8 mouse cellular contexts compared by ENCODE assay signal in the genomic region with DNA sequence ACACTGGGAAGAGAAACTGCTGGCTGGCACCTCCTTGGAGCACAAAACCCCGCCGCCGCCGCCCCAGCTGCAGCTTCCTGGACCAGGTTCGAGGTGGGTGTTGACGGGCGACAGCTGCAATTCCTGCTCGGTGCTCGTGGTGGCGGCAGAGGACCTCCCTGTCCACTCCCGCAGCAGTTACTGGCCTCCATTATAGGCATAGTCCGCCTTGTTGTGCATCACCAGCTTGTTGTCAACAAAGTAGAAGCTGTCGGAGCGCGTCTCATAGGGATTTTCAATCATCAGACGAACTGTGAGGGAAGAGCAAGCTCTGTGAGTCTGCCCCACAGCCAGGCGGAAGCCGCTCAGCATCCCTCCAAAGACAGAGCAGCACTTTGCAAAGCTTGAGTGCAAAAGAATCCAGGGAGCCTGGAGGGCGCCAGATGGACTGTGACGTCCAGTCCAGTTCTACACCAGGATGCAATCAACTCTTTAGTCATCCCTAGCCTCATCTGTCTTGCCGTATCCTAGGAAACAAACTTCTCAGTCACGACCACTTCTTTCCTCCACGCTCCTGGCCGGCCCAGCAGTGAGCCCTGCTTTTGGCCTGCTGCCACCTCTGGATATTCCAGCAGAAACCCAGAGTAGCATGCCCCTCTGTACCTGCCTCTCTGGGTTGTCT. TPM values are rescaled to one million over a fixed set of nuclear protein-coding genes. Genes with fewer than 3 reads are reported as not detected.
DNase-seq lines count a peak whose midpoint lies in the region; ATAC-seq and TF ChIP-seq lines count a peak whose summit lies in the region.

No protein-coding gene starts in this region.

- no peaks in the 10 kb centered on the region for H3K9me3 ChIP-seq in ES-E14 (ENCODE audit: control insufficient read depth, insufficient read depth, low read depth, low read length)
- H3K9me3 ChIP-seq in forebrain, embryonic 12.5 days: no peaks in the 10 kb centered on the region
- no peaks in the 10 kb centered on the region for H3K9me3 ChIP-seq in liver, postnatal 0 days (ENCODE audit: low read length)
- no peaks in the 10 kb centered on the region for H3K9me3 ChIP-seq in neural tube, embryonic 14.5 days (ENCODE audit: control insufficient read depth, low read length)

- WGBS in forebrain, embryonic 12.5 days: 33% methylated on average over 24 of the region's 24 CpGs
- 35% methylated on average over 24 of the region's 24 CpGs for WGBS in liver, postnatal 0 days (ENCODE audit: insufficient replicate concordance)
- WGBS in neural tube, embryonic 14.5 days: 20% methylated on average over 24 of the region's 24 CpGs

- TF ChIP-seq CTCF in liver, postnatal 0 days (IDR thresholded peaks at IDR 0.05; ENCODE audit: low read depth): peak; percentile 98

- H3K9ac ChIP-seq in ES-E14 (ENCODE audit: insufficient read depth, low read depth, low read length, poor library complexity, severe bottlenecking): no peak overlapping the region
- peak overlapping the region; percentile 1 for H3K9ac ChIP-seq in forebrain, embryonic 12.5 days
- H3K9ac ChIP-seq in liver, postnatal 0 days (replicated peaks): no peak overlapping the region
- no peak overlapping the region for H3K9ac ChIP-seq in neural tube, embryonic 14.5 days (replicated peaks; ENCODE audit: low read depth, low read length)

- H3K4me2 ChIP-seq in forebrain, embryonic 12.5 days: peak overlapping the region; percentile 6; the same call in 1 of the 2 replicates
- no peak overlapping the region for H3K4me2 ChIP-seq in liver, postnatal 0 days (ENCODE audit: low read depth, low read length)
- H3K4me2 ChIP-seq in neural tube, embryonic 14.5 days (ENCODE audit: low read depth, low read length): no peak overlapping the region

- peaks cover 47% of the 10 kb centered on the region for H3K36me3 ChIP-seq in ES-E14 (ENCODE audit: control insufficient read depth, insufficient read depth, low read length, poor library complexity, severe bottlenecking)
- H3K36me3 ChIP-seq in forebrain, embryonic 12.5 days (replicated peaks): peaks cover 72% of the 10 kb centered on the region
- peaks cover 27% of the 10 kb centered on the region for H3K36me3 ChIP-seq in liver, postnatal 0 days (replicated peaks; ENCODE audit: insufficient read depth, low read length)
- H3K36me3 ChIP-seq in neural tube, embryonic 14.5 days (ENCODE audit: control insufficient read depth, insufficient read depth, low read length): peaks cover 39% of the 10 kb centered on the region

- ATAC-seq in forebrain, embryonic 12.5 days (ENCODE audit: low FRiP score): peak; percentile 83
- peak; percentile 81 for ATAC-seq in liver, postnatal 0 days
- ATAC-seq in neural tube, embryonic 14.5 days (ENCODE audit: low read depth): peak; percentile 82

- H3K4me1 ChIP-seq in ES-E14 (ENCODE audit: control insufficient read depth in 2 of 2, insufficient read depth in 2 of 2, low read length in 2 of 2, poor library complexity in 1 of 2): peaks cover 1 to 3% of the 10 kb centered on the region in 2 experiments; a peak in 1 of 4 replicates
- peaks cover 9% of the 10 kb centered on the region; the same call in 1 of the 2 replicates for H3K4me1 ChIP-seq in forebrain, embryonic 12.5 days
- no peaks in the 10 kb centered on the region for H3K4me1 ChIP-seq in liver, postnatal 0 days (ENCODE audit: insufficient read depth)
- peaks cover 3% of the 10 kb centered on the region; the same call in 1 of the 2 replicates for H3K4me1 ChIP-seq in neural tube, embryonic 14.5 days (ENCODE audit: control insufficient read depth, insufficient read depth, low read length)

- intact Hi-C loops in heart, postnatal 10 days (cut with DNase I): loop anchor here (1.0 to 2.0 kb wide), 3 partner anchors 37 to 111 kb away; no protein-coding TSS in a partner anchor

- no peak overlapping the region for H3K4me3 ChIP-seq in ES-E14 (ENCODE audit: insufficient read depth in 1 of 2, low read depth in 1 of 2, low read length in 2 of 2, poor library complexity in 1 of 2, severe bottlenecking in 1 of 2)
- H3K4me3 ChIP-seq in forebrain, embryonic 12.5 days (replicated peaks): no peak overlapping the region
- H3K4me3 ChIP-seq in liver, postnatal 0 days (ENCODE audit: low read depth, low read length): no peak overlapping the region
- no peak overlapping the region for H3K4me3 ChIP-seq in neural tube, embryonic 14.5 days (ENCODE audit: low read depth, low read length)

- no peaks in the 10 kb centered on the region for H3K27me3 ChIP-seq in forebrain, embryonic 12.5 days
- H3K27me3 ChIP-seq in liver, postnatal 0 days (ENCODE audit: insufficient read depth, low read length): no peaks in the 10 kb centered on the region
- H3K27me3 ChIP-seq in neural tube, embryonic 14.5 days (ENCODE audit: control insufficient read depth, insufficient read depth, low read length): no peaks in the 10 kb centered on the region

- in situ Hi-C loops in ES-E14 (cut with MboI; ENCODE audit: low sequenced_read_pairs in 2 of 2, unreplicated experiment in 2 of 2): no loop called here

- TF ChIP-seq EP300 in liver, postnatal 0 days (IDR thresholded peaks at IDR 0.05; ENCODE audit: low read depth): no peak

- H3K27ac ChIP-seq in ES-E14 (ENCODE audit: insufficient read depth, low read depth, low read length, poor library complexity, severe bottlenecking): no peak overlapping the region
- H3K27ac ChIP-seq in forebrain, embryonic 12.5 days: peak overlapping the region; percentile 62
- no peak overlapping the region for H3K27ac ChIP-seq in liver, postnatal 0 days (ENCODE audit: low read depth)
- H3K27ac ChIP-seq in neural tube, embryonic 14.5 days (ENCODE audit: low read depth, low read length): peak overlapping the region; percentile 28; the same call in 1 of the 2 replicates

- no peak for DNase-seq in ES-E14 (ENCODE audit: low read depth, low spot score)
- peak; percentile 60 for DNase-seq in c-Kit-positive CD71-positive TER-119-positive erythroid progenitor cells, embryonic 14.5 days (ENCODE audit: low spot score)
- DNase-seq in heart, postnatal 10 days: peak; percentile 90
- peak; percentile 90 to 93 for DNase-seq in kidney, postnatal 4 days
- peak; percentile 84 for DNase-seq in liver, postnatal 0 days
- DNase-seq in testis, postnatal 10 days (ENCODE audit: low spot score): peak; percentile 88

TF ChIP-seq in ES-E14, 5 proteins besides CTCF, POLR2A, EP300 and RAD21:
- TF ChIP-seq ZNF384 (IDR thresholded peaks at IDR 0.05; ENCODE audit: low read depth, low read length) (no peak), ZC3H11A (IDR thresholded peaks at IDR 0.05; ENCODE audit: borderline replicate concordance, low read depth, low read length) (peak; percentile 53; the same call in 1 of the 2 replicates)

RNA-seq across cellular contexts. Expression of gene Acads, which starts 6.2 kb away (rescaled TPM):
- 41.1 and 43.6 TPM in 2 replicates for total RNA-seq in ES-E14 (2012; rRNA removed)
- polyA plus RNA-seq in forebrain, embryonic 12.5 days (2016; fragmentation: Nextera tagmentation; extraction: Ambion mirVana): 32.7 and 33.0 TPM in 2 replicates
- total RNA-seq in heart, postnatal 10 days (2021): 100 to 1,000 TPM; 198 to 202 TPM
- 87.9 and 93.4 TPM in 2 replicates for polyA plus RNA-seq in liver, postnatal 0 days (2015; fragmentation: Nextera tagmentation; extraction: Ambion mirVana)
- polyA plus RNA-seq in neural tube, embryonic 14.5 days (2014; fragmentation: Nextera tagmentation; extraction: Ambion mirVana): 11.3 and 11.7 TPM in 2 replicates

RNA-seq across cellular contexts. Expression of gene Unc119b, which starts 9.4 kb away (rescaled TPM):
- total RNA-seq in ES-E14 (2012; rRNA removed): 27.1 and 27.5 TPM in 2 replicates
- polyA plus RNA-seq in forebrain, embryonic 12.5 days (2016; fragmentation: Nextera tagmentation; extraction: Ambion mirVana): 68.6 and 69.8 TPM in 2 replicates
- 10 to 100 TPM; 23.8 TPM for total RNA-seq in heart, postnatal 10 days (2021)
- 6.9 and 8.0 TPM in 2 replicates for polyA plus RNA-seq in liver, postnatal 0 days (2015; fragmentation: Nextera tagmentation; extraction: Ambion mirVana)
- 27.9 and 33.9 TPM in 2 replicates for polyA plus RNA-seq in neural tube, embryonic 14.5 days (2014; fragmentation: Nextera tagmentation; extraction: Ambion mirVana)

RNA-seq across cellular contexts. Expression of gene Gm10401, which starts 27.2 kb away (rescaled TPM):
- total RNA-seq in ES-E14 (2012; rRNA removed): 5.8 and 7.7 TPM in 2 replicates
- polyA plus RNA-seq in forebrain, embryonic 12.5 days (2016; fragmentation: Nextera tagmentation; extraction: Ambion mirVana): 26.1 and 29.4 TPM in 2 replicates
- total RNA-seq in heart, postnatal 10 days (2021): not detected
- polyA plus RNA-seq in liver, postnatal 0 days (2015; fragmentation: Nextera tagmentation; extraction: Ambion mirVana): 6.0 and 6.6 TPM in 2 replicates
- 53.0 and 60.9 TPM in 2 replicates for polyA plus RNA-seq in neural tube, embryonic 14.5 days (2014; fragmentation: Nextera tagmentation; extraction: Ambion mirVana)

RNA-seq across cellular contexts. Expression of gene Mlec, which starts 32.6 kb away (rescaled TPM):
- 191 and 272 TPM in 2 replicates for total RNA-seq in ES-E14 (2012; rRNA removed)
- 50.3 and 50.8 TPM in 2 replicates for polyA plus RNA-seq in forebrain, embryonic 12.5 days (2016; fragmentation: Nextera tagmentation; extraction: Ambion mirVana)
- 10 to 100 TPM; 72.9 to 85.0 TPM for total RNA-seq in heart, postnatal 10 days (2021)
- 8.2 and 10.1 TPM in 2 replicates for polyA plus RNA-seq in liver, postnatal 0 days (2015; fragmentation: Nextera tagmentation; extraction: Ambion mirVana)
- polyA plus RNA-seq in neural tube, embryonic 14.5 days (2014; fragmentation: Nextera tagmentation; extraction: Ambion mirVana): 23.9 and 26.2 TPM in 2 replicates

Comparison
In these comparisons a context has a peak if more than half of its experiments do, and no peak if none do; other contexts are left out.
1. H3K27ac ChIP-seq: peak in forebrain, embryonic 12.5 days (single experiment) and neural tube, embryonic 14.5 days (single experiment); none in ES-E14 (single experiment) and liver, postnatal 0 days (single experiment).
2. Peak in every context shown above with its lines, with median percentiles within 50 percentile points of each other: ATAC-seq.